Mouse (Mus musculus) monocyte, adult 2 months (primary cell): ENCODE results near the gene Nkain2.
"Not testable (repeated sequence)": the region's sequence is repeated elsewhere in the genome, so short reads cannot be mapped to it uniquely, and the experiment has no call there.

Source experiments
- DNase-seq, 2 experiments: peaks; one replicate each; pipeline ENCODE4 v3.0.0; 2022; ENCODE audit warnings: low spot score in 2 of 2, low read depth in 1 of 2

Nkain2 gene

GRCm38 (mm10) chr10:32060396-32060795 lies 829.9 kb downstream of the Nkain2 start:
- DNase-seq: no peak

- no peak for DNase-seq
Observed at GRCm38 (mm10) chr10:32058251-32058650, 832.0 kb downstream of the Nkain2 start.

GRCm38 (mm10) chr10:32052546-32053295 lies 837.5 kb downstream of the Nkain2 start:
- DNase-seq: no peak

- DNase-seq: no peak
Observed at GRCm38 (mm10) chr10:32052045-32052444, 838.2 kb downstream of the Nkain2 start.

GRCm38 (mm10) chr10:32029996-32030395 lies 860.3 kb downstream of the Nkain2 start:
- no peak for DNase-seq

GRCm38 (mm10) chr10:32018385-32018784 lies 871.9 kb downstream of the Nkain2 start:
- no peak for DNase-seq

- DNase-seq: no peak
Observed at GRCm38 (mm10) chr10:32001216-32001753, 889.0 kb downstream of the Nkain2 start.

- no peak for DNase-seq
Observed at GRCm38 (mm10) chr10:31993205-31993604, 897.1 kb downstream of the Nkain2 start.

GRCm38 (mm10) chr10:31978387-31978786 lies 911.9 kb downstream of the Nkain2 start:
- no peak for DNase-seq

- DNase-seq: no peak
Observed at GRCm38 (mm10) chr10:31947178-31947726, 943.0 kb downstream of the Nkain2 start.

GRCm38 (mm10) chr10:31931961-31932360 lies 958.3 kb downstream of the Nkain2 start:
- no peak for DNase-seq

- no peak for DNase-seq
Observed at GRCm38 (mm10) chr10:31927657-31928056, 962.6 kb downstream of the Nkain2 start.

GRCm38 (mm10) chr10:31920901-31921300 lies 969.4 kb downstream of the Nkain2 start:
- DNase-seq: not testable (repeated sequence)

GRCm38 (mm10) chr10:31907488-31907887 lies 982.8 kb downstream of the Nkain2 start:
- no peak for DNase-seq

GRCm38 (mm10) chr10:31899501-31899900 lies 990.8 kb downstream of the Nkain2 start:
- no peak for DNase-seq

GRCm38 (mm10) chr10:31873323-31873895 lies 1016.9 kb downstream of the Nkain2 start:
- no peak for DNase-seq

GRCm38 (mm10) chr10:31868275-31868674 lies 1022.0 kb downstream of the Nkain2 start:
- no peak for DNase-seq

- no peak for DNase-seq
Observed at GRCm38 (mm10) chr10:31827041-31827440, 1063.2 kb downstream of the Nkain2 start.

- DNase-seq: no peak
Observed at GRCm38 (mm10) chr10:31812543-31812942, 1077.7 kb downstream of the Nkain2 start.

- no peak for DNase-seq
Observed at GRCm38 (mm10) chr10:31742443-31743057, 1147.7 kb downstream of the Nkain2 start.

- DNase-seq: no peak
Observed at GRCm38 (mm10) chr10:31728036-31728435, 1162.2 kb downstream of the Nkain2 start.

GRCm38 (mm10) chr10:31647270-31647669 lies 1243.0 kb downstream of the Nkain2 start:
- no peak for DNase-seq
